Mouse (Mus musculus) brain, embryonic 14.5 days (tissue): ENCODE results near the gene Uchl1.

ENCODE experiments used
- CTCF ChIP-seq: fragments of 200-500 bp; IDR thresholded peaks from 2 replicates; pipeline ENCODE4 v1.5.1; 2012; ENCODE audit warnings: inconsistent platforms, mild to moderate bottlenecking, moderate library complexity, borderline replicate concordance; ENCODE audit not compliant: insufficient read depth, insufficient read length; ENCODE audit errors: extremely low read depth
- POLR2A ChIP-seq: fragments of 200-500 bp; IDR thresholded peaks from 2 replicates; pipeline ENCODE4 v1.6.1; 2012; ENCODE audit warnings: mild to moderate bottlenecking, inconsistent platforms, borderline replicate concordance; ENCODE audit not compliant: poor library complexity, insufficient read depth, insufficient read length, severe bottlenecking; ENCODE audit errors: extremely low read depth

GRCm38 (mm10) chr5:66701951-66702350, 26.1 kb downstream of the Uchl1 start:
- no peak for TF ChIP-seq CTCF
- TF ChIP-seq POLR2A, result no peak
